Mouse (Mus musculus) left cerebral cortex, adult 18-20 months (tissue): Measurements from ENCODE around the gene Nectin2. TPM values are rescaled to one million over a fixed set of nuclear protein-coding genes. Genes with fewer than 3 reads are reported as not detected.

ENCODE experiments used
- DNase-seq, 2 experiments: peaks; one replicate each; pipeline ENCODE4 v3.0.0; 2021 to 2022; ENCODE audit warnings: low spot score in 2 of 2, mixed read lengths in 1 of 2
- total RNA-seq, 2 experiments: library from RNA; stranded (reverse); gene quantifications; 2 replicates each; pipeline ENCODE4 v1.2.3; 2021

The Nectin2 gene
- total RNA-seq, 2 experiments from 2014 or later: 6.7 to 8.6 TPM

DNA sequence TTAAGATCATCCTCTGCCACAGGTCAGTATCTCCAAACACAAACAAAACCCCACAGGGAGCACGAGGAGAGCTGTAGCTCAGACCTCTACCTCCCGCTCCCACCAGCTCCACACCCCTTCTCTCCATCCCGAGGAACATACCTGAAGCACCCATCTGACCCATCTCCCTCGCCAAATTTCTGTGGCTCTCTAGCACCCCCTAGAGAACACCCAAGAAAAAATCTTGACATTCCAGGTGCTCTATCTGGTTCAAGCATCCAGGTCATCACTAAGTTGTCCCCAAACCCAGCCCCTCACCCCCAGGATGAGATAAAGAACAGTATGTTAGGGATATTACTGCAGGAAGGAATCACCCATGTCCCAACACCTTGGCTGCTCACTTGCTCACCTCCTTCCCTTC lies 37.1 kb downstream of the Nectin2 start:
- no peak for DNase-seq

DNA sequence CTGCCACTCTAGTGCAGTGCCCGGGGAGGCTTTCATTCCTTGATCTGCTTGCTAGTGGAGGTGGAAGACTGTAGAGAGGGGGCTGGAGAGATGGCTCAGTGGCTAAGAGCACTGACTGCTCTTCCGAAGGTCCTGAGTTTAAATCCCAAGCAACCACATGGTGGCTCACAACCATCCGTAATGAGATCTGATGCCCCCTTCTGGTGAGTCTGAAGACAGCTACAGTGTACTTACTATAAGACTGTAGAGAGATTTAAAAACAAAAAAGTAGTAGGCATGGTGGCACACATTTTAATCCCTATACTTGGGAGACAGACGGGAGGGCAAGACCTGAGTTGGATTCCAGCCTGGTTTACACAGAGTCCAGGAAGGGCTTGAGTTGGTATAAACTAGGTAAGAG lies 37.9 kb downstream of the Nectin2 start:
- DNase-seq: no peak

DNA sequence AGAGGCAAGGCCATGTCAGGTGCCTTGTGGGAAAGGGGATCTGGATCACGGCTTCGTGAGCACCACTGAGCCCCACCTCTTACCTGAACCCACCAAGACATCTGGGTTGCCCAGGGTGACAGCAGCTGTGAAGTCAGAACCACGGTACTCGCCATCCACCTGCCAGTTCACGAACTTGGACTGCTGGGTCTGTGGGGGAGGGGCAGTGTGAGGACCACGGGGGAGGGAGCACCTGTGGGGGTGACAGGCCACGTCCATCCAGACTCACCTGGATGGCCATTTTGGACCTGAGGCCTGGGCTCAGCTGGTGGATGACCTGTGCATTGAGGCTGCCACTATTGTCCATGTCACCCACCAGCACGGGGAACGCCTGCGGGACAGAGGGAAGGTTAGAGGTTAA lies 39.6 kb downstream of the Nectin2 start:
- DNase-seq: no peak

DNA sequence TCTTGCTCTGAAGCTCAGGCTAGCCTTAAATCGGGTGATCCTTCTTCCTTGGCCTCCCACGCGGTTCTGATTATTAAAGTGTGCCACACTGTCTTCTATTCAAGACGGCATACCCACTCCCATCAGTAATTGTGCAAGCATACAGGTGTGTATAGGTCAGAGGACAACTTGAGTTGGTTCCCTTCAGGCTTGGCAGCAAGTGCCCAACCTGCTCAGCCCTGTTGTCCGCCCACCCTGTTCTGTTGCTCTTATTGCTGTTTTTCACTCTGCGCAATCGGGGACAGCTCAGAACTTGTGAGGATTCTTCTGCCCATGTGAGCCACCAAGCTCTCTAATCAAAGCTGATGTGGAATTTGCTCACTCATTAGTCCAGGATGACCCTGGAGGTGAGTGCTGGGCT lies 45.0 kb downstream of the Nectin2 start:
- DNase-seq: no peak

DNA sequence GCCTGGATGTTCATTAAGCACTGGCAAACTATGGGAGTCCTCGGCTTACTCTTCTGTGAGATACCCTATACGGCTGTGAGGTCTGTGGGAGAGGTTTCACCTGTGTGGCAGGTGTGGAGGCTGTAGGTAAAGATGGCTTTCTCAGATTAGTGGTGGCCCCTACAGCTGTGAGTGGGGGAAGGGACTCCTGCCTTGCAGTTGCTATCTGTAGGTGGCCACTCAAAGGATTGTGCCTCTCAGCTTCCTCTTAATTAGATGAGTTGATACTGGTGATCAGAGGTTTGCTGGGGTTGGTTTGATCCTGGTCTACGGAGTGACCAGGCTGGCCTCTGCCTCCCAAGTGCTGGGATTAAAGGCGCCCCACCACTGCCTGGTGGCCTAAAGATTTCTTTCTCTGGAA lies 45.8 kb downstream of the Nectin2 start:
- no peak for DNase-seq

DNA sequence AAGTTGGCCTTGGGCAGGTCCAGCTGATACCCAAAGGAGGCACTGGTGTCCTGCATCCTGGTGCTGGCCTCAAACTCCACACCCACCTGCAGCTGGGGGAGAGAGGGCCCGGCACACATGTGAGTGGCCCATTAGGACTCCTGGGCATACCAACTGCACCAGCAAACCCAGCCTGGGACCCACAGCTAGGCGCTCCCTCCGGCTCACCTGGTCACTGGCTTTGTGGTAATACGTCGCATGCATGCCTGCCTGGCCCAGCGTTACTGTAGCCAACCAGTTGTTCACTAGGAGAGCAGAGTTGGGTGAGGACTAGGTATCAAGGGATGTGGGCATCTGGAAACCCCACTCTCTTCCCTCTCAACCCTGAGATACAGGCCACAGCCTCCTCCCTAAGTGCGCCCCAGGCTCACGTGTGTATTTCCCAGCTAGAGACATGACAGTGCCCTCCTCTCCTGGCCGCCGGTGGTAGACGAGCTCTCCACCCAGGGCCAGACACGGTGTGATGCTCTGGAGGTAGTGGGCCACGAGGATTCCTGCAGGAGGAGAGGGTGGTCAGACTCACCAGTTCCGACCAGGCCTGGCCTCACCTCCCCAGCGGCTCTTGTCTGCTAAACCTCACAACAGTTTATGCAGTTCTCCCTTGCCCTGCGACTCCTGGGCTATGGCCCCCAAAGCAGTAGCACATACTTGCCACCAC lies 47.3 kb downstream of the Nectin2 start:
- no peak for DNase-seq

DNA sequence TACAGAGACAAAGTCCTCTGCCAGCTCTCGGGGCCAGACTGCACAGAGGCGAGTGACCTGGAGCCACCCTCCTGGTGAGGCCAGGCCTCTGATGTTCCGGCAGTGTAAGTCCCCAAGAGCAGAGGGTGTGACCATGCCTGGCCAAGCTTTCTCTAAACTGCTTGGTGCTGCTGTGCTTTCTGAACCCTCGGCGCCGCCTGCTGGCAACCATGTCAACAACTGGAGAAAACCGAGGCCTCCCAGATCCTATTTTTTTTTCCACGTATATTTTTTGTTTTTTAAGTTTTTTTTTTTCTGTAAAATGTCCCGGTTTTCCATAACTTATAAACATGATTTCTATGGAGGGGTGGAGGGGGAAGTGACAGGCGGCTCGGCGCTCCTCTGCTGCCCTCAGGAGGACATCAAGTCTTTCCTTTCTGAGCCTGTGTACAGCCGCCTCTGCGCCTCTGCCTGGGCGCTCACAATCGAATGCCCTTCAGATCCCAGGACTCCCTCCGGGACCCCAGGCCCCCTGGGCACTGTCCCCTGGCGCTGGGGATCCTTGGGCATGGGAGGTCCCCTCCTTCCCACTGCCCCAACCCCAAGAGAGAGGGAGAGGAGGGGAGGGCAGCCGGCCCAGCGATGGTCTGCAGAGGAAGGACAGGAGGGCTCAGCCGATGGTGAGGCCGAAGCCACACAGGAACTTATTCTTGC lies 49.1 kb downstream of the Nectin2 start:
- peak; percentile 63 to 64 for DNase-seq

DNA sequence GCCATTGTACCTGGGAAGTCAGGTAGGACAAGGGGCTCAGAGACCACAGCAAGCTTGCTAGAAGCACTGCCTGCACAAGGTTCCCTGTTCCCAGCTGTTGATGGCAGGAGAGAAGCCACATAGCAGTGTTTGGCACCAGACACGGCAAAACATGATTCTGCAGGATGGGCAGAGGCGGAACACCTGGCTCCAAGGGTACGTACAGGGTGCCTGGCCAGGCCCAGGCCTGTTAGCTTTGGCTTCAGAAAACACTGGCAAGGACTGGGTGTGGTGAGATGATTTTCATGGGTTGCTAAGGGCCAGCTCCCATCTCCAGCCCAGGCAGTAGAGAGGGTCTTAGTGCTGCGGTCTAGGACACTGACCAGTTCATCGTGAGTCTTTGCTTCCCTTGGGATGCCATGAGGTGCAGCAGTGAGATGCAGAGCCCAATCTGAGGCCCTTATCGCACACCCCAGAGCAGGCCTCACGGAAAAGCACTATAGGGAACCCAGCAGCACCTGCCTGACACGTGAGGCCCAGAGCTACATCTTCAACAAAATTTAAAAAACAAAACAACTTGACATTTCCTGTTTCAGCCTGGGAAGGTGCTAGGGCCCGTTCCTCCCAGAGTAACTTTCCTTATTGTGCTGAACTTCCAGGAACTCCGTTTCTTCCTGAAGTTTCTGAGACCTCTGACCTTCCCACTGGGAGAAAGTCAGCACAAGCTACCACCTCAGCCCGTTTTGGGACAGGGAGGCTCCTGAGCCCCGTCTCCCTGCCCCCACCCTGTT lies 49.8 kb downstream of the Nectin2 start:
- no peak for DNase-seq

DNA sequence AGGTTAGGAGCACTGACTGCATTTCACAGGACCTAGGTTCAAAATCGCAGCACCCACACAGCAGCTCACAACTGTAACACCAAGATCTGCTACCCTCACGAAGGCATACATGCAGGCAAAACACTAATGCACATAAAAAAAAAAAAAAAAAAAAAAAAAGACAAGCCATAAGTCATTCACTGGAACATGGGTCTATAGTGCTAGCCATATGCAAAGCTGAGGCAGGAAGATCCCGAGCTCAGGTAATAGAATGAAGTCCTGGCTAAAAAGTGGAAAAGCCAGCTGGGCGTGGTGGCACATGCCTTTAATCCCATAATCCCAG lies 50.5 kb downstream of the Nectin2 start:
- no peak for DNase-seq

DNA sequence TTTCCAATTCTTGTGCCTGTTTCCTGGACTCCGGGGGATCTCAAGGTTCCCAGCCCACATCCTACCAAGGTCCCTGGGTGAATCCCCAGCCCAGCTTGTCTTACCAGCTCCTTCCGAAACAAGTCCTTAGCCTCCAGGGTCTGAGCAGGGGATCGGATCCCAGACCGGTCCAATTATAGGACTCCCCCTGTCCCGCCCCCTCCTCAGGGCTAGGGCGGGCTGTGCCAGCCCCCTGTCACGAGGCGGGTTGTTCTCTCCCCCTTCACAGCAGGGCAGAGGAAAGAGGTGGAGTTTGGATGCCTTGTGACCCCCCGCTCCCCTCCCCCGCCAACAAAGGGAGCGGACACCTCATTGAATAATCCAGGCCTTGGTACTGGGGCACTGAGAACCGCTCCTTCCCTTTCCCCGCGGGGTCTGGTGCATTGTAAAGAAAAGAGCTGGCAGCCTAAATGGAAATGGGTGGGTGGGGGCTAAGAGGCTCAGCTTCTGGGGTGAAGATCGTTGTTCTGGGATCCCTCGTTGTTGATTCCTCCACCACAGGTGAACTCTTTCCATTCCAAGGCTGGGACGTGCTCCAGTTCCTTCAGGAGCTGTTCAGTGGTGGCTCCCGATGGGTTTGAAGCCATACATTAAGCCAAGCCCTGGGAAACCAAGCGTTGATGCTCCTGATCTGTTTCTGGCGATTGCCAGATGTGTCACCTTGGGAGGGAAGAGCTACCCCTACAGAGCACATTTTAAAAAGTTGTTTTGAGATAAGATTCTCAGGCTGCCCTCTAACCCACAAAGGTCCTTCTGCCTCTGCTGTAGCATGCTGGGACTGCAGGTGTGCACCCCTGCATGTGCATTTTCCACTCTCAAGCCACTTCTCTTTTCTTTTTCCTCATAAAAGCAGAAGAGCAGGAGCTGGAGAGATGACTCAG lies 51.1 kb downstream of the Nectin2 start, which contains the start of gene Apoe:
TSS of gene Apoe (minus strand) at position 282 of the 920 bp plus-strand sequence.
- DNase-seq: peak; percentile 46 to 54

DNA sequence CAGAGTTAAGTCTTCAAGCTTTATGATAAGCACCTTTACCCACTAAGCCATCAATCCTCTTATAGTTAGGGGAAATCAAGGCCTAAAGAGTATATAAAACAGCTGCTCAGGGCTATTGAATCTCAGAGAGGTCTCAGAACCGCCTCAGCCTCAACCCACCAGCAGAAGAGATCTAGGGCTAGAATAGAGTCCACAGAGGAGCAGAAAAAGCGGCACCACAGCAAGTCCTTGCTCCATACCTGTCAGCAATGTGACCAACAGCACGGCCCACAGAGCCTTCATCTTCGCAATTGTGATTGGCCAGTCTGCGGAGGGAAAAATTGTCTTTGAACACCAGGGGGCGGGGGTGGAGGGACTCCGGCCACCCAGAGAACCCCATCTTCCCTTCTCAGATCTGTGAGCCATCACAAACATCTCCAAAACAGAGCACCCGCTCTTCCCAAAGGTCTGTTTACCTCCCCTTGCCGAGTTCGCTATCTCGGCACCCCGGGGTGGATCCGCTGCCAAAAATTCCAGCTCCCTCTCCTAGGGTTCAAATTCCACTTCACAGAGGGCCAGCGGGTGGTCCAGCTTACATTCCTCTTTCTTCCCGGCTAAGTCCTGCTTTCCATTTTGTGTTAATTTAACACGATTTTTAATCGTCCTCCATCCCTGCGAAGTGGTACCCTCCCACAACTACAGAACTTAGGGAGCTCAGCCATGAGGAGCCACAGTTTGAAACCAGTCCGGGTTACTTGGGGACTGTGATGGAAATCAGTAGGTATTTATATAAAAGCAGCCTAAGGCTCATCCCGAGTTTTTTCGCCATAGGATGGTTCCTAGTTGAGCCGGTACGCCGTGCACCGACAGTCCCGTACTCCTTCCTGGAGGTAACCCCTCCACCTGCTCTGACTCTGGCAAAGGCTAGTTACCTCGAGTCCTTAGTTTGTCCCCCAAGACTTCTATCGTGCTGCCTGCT lies 52.1 kb downstream of the Nectin2 start:
- no peak for DNase-seq

DNA sequence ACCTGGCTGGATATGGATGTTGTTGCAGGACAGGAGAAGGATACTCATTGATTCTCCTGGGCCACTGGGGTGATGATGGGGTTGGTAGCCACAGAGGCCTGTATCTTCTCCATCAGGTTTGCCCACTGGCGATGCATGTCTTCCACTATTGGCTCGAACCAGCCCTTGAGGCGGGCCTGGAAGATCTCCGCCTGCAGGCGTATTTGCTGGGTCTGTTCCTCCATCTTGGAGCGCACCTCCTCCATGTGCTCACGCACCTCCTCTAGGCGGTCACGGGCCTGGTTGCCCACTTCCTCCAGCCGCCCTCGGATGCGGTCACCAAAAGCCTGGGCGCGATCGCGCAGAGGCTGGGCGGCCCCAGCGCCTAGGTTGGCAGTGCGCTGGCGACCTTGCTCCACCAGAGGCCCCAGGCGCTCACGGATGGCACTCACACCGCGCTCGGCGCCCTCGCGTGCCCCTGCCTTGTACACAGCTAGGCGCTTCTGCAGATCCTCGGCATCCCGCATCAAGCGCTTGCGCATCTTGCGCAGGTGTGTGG lies 53.9 kb downstream of the Nectin2 start:
- DNase-seq: no peak

DNA sequence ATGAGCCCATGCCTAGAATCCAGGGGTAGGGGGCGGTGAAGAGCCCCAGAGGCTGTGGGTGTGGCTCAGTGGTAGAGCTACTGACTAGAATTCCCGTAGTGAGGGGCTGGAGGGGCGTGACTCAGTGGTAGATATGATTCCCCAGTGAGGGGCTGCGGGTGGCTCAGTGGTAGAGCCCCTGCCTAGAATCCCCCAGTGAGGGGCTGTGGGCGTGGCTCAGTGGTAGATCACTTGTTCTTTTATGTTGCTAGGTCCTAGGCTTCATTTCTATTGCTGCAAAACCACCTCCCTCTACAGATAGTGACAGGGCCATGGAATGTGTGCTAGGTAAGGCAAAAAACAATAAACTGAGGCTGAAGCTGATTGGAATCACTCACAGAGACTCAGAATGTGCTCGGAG lies 54.4 kb downstream of the Nectin2 start:
- no peak for DNase-seq

DNA sequence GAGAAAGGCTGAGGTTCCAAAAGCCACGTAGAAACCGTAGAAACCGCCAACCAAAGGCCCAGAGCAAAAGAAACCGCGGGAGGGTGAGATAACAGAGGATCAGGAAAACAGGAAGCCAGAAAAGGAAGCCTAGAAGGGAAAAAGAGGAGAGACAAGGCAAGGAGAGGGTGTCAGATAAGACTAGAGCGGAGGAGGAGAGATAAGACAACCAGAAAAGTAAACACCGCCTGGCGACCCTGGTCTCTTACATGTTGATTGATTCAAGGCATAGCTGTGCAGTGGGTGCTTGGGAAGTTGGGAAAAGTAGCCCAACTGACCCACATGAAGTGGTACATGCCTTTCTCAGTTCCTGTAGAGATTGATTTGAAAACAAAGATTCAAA lies 55.1 kb downstream of the Nectin2 start:
- no peak for DNase-seq

DNA sequence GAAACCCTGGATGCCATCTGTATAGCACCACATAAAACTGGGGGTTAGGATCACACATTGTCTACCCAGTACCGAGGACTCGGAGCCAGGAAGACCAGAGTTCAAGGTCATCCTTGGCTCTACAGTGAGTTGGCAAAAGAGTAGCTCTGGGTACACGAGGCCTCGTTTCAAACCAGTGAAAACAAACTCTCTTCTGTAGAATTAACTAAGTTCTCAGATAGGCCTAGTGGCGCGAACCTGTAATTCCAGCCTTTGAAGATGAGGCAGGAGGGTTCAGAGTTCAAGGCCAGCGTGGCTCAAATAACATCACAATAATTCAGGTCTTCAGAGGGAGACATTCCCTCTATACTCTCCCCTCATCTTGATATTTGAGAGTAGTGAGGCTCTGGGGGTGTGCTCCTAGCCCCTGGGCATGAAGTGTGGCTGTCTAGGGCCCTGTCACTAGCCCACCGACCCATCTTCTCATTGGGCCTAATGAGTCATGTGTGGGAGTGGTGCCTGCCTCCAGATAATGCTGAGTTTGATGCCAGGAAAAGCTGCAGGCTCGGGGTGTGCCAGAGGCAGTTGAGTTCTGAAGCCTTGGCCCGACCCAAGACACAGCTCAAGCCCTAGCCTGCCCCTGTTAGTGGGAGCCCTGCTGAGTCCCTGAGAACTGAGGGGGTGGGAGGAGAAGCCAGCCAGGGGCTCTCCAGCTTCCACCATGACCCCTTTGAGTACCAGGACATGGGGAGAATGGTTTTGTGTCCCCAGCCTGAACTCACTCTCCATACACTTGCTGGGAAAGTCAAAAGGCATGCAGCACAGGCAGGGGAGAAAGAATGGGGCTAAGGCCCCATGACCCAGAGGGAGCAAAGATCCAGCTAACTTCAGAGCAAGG lies 55.7 kb downstream of the Nectin2 start:
- DNase-seq: no peak

DNA sequence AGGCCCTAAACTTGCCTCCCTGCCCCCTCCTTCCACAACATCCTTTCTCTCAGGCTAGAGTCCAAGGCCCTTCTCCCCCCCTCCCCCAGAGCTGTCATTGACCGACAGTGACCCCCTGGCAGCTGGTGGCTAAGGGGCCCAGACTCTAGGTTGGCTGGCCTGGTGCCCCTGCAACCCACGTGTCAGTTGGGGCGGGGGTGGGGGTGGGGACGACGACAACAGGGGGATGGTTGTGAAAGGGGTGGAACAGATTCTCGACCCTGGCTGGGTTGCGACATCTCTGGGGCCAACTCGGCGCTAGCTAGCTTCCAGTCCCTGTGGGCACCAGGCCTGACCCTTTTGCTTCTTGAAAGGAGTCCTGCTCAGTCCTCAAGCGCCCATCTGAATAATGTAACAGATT lies 56.9 kb downstream of the Nectin2 start:
- no peak for DNase-seq

DNA sequence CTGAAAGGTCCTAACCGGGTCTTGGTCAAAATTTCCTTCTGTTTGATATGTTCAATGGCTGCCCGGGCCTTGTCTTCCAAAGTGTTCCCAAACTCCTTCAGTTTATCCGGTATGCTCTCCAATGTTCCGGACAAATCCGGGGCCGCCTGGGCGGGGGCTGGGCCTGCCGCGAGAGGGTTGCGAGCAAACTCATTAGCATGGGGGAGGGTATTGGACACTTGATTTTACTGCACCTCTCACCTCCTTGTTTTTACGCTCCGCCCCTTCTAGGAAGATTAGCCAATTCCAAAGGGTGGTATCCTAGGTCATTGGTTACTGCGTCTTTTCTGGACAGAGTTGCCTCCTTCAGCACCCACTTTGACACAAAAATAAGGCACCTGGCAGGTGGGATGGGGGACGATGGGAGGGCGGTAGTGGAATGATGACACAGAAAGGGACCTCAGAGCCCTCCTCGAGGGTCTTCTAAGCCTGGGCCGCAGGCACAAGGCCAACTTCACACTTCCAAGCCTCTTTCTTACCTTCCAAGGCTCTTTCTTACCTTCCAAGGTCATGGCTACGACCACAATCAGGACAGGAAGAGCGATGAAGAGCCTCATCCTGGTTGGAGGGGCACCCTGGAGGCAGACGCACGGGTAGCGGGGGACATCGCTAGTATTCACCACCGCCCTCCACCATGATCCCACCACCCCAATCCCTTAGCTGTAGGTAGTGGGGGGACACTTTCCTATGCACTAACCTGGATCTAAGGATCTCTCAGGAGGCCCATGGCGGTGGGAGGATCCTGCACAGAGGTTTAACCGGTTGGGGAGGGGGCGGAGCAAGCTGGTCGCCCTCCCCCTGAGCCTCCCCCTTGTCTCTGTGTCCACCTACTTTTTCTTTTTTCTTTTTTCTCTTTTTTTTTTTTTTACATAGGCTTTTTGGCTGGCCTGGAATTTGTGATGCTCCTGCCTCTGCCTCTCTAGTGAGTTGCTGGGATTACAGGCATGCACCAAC lies 58.1 kb downstream of the Nectin2 start, which contains the start of gene Apoc1:
TSS of gene Apoc1 (minus strand) at position 788 of the 993 bp plus-strand sequence.
- no peak for DNase-seq
